ENCODE assay signal across 9 mouse cellular contexts in the genomic region with DNA sequence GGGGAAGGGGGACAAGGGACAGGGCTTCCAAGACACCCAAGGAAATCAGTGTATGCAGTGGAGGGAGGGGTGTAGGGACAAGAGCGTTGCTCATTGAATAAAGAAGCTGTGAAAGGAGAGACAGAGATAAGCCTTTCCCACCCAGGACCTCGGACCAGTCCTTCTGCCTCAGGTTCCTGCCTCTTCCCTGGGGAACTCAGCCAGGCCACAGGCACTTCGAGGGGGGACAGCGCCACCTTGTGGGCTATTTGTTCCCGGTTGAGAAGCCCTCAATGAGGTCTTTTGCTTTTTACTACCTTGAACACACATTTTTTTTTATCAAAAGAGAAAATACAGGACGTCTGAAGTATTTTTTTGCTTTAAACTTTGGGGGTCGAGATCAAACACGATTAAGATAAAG.
DNase-seq lines count a peak whose midpoint lies in the region; ATAC-seq lines count a peak whose summit lies in the region.
"Had no signal": no experiment of that assay in that cellular context is flagged by ENCODE, and none has a peak within 500 bp of the region (broad histone marks: within the 10 kb centered on the region; RNA-seq: fewer than 3 reads in every experiment).

No protein-coding gene starts in this region.

- H3K4me3 ChIP-seq in midbrain, embryonic 10.5 days: no peak overlapping the region
- no peak overlapping the region for H3K4me3 ChIP-seq in midbrain, embryonic 16.5 days (ENCODE audit: low read depth, low read length)
- H3K4me3 ChIP-seq: embryonic facial prominence, embryonic 13.5 days had no signal

- H3K27ac ChIP-seq in midbrain, embryonic 10.5 days (replicated peaks): no peak overlapping the region
- no peak overlapping the region for H3K27ac ChIP-seq in midbrain, embryonic 16.5 days (ENCODE audit: low read length)
- H3K27ac ChIP-seq: embryonic facial prominence, embryonic 13.5 days had no signal

- H3K4me1 ChIP-seq in midbrain, embryonic 10.5 days: peaks cover 24% of the 10 kb centered on the region
- H3K4me1 ChIP-seq in midbrain, embryonic 16.5 days (ENCODE audit: control insufficient read depth, insufficient read depth, low read length): peaks cover 15% of the 10 kb centered on the region

- intact Hi-C loops in left cerebral cortex, postnatal 4 days (cut with DNase I): no loop called here

- peak; percentile 79 for DNase-seq in midbrain, embryonic 10.5 days (ENCODE audit: low spot score)
- DNase-seq in frontal cortex, postnatal 14 days (ENCODE audit: low spot score in 2 of 2): peak; percentile 43 to 79
- DNase-seq in kidney, adult 8-10 months: peak; percentile 59 to 86
- DNase-seq in left cerebral cortex, postnatal 4 days: peak; percentile 82
- DNase-seq in ovary, postnatal 10 days (ENCODE audit: low spot score): peak; percentile 66
- peak; percentile 12 to 56 for DNase-seq in thymus, postnatal 10 days (ENCODE audit: low spot score in 2 of 2)

- no peak for ATAC-seq in midbrain, embryonic 16.5 days
- peak; percentile 49; the same call in 1 of the 2 replicates for ATAC-seq in cerebellum, adult (ENCODE audit: insufficient number of reproducible peaks, low FRiP score, low TSS enrichment)

- H3K4me2 ChIP-seq in midbrain, embryonic 16.5 days (ENCODE audit: low read length): no peak overlapping the region
- H3K4me2 ChIP-seq: embryonic facial prominence, embryonic 13.5 days had no signal

- H3K9me3 ChIP-seq in midbrain, embryonic 10.5 days (replicated peaks): no peaks in the 10 kb centered on the region
- no peaks in the 10 kb centered on the region for H3K9me3 ChIP-seq in midbrain, embryonic 16.5 days (replicated peaks; ENCODE audit: control insufficient read depth, low read length, poor library complexity, severe bottlenecking)
- H3K9me3 ChIP-seq: embryonic facial prominence, embryonic 13.5 days had no signal

- peaks cover 62% of the 10 kb centered on the region for H3K27me3 ChIP-seq in midbrain, embryonic 10.5 days (ENCODE audit: low read depth, poor library complexity, severe bottlenecking)
- no peaks in the 10 kb centered on the region; the same call in none of the 2 replicates for H3K27me3 ChIP-seq in midbrain, embryonic 16.5 days (ENCODE audit: control insufficient read depth, insufficient read depth, low read depth, low read length)

- H3K9ac ChIP-seq in midbrain, embryonic 16.5 days (ENCODE audit: low read depth, low read length): no peak overlapping the region
- H3K9ac ChIP-seq: embryonic facial prominence, embryonic 13.5 days had no signal

- H3K36me3 ChIP-seq in midbrain, embryonic 10.5 days: no peaks in the 10 kb centered on the region
- H3K36me3 ChIP-seq in midbrain, embryonic 16.5 days (ENCODE audit: control insufficient read depth, insufficient read depth, low read length): no peaks in the 10 kb centered on the region
- H3K36me3 ChIP-seq: embryonic facial prominence, embryonic 13.5 days had no signal

- WGBS in midbrain, embryonic 10.5 days: 2% methylated on average over 8 of the region's 8 CpGs
- 2% methylated on average over 8 of the region's 8 CpGs for WGBS in midbrain, embryonic 16.5 days
